Mouse (Mus musculus): ENCODE data around the gene Olfr223.

DNA sequence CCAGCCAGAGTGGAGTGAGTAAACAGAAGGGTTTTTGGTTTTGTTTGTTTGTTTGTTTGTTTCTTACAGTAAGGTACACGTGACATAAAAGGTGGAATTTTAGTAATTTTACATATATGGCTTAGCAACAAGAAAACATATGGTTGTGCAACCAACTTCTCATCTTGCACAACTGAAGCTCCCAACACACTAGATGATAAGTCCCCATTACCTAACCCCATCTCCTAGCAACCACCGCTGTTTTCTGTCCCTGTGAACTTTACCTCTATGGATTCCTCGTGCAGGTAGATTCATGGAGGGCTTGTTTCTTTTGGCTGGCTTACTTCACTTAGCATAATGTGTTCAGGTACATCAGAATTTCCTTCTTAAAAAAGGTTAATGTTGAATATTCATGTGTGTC is 49.7 kb downstream of the Olfr223 start:
- TF ChIP-seq POLR2A (IDR thresholded peaks at IDR 0.05; ENCODE audit: extremely low read depth, insufficient read depth, low read length), result no peak
- no peak for TF ChIP-seq CTCF (IDR thresholded peaks at IDR 0.05; ENCODE audit: low read depth, low read length)
